Mouse (Mus musculus): Measurements from ENCODE around the gene Ddx58.

Ddx58 gene

GRCm38 (mm10) chr4:40239409-40240271 is at the start of gene Ddx58:
Gene Ddx58 (minus strand): TSS chr4:40239828.
- DNase-seq (ENCODE audit: low spot score), result peak; percentile 36

- no peak for DNase-seq (ENCODE audit: low spot score)
Observed at GRCm38 (mm10) chr4:40289046-40289445, 49.4 kb upstream of the Ddx58 start.

- DNase-seq (ENCODE audit: low spot score), result no peak
Observed at GRCm38 (mm10) chr4:40287415-40287814, 47.8 kb upstream of the Ddx58 start.

GRCm38 (mm10) chr4:40285582-40285981 is 46.0 kb upstream of the Ddx58 start:
- peak; percentile 35 for DNase-seq (ENCODE audit: low spot score)

- DNase-seq (ENCODE audit: low spot score), result peak; percentile 95
Observed at GRCm38 (mm10) chr4:40279276-40279900, 39.8 kb upstream of the Ddx58 start, which contains the start of gene Ndufb6. Gene Ndufb6 (minus strand): TSS chr4:40279421.

- no peak for DNase-seq (ENCODE audit: low spot score)
Observed at GRCm38 (mm10) chr4:40278880-40279275, 39.2 kb upstream of the Ddx58 start.

- DNase-seq (ENCODE audit: low spot score), result peak; percentile 93
Observed at GRCm38 (mm10) chr4:40269430-40270032, 29.9 kb upstream of the Ddx58 start, which contains the start of the genes Smim27 and Topors. Gene Smim27 (plus strand): TSS chr4:40269579. Gene Topors (minus strand): TSS chr4:40269850.

- DNase-seq (ENCODE audit: low spot score), result no peak
Observed at GRCm38 (mm10) chr4:40268835-40269234, 29.2 kb upstream of the Ddx58 start.

GRCm38 (mm10) chr4:40268204-40268813 is 28.7 kb upstream of the Ddx58 start:
- DNase-seq (ENCODE audit: low spot score), result peak; percentile 93

GRCm38 (mm10) chr4:40267681-40268080 is 28.1 kb upstream of the Ddx58 start:
- DNase-seq (ENCODE audit: low spot score), result no peak

GRCm38 (mm10) chr4:40264321-40264720 is 24.7 kb upstream of the Ddx58 start:
- no peak for DNase-seq (ENCODE audit: low spot score)

GRCm38 (mm10) chr4:40254385-40255103 is 14.9 kb upstream of the Ddx58 start:
- no peak for DNase-seq (ENCODE audit: low spot score)

GRCm38 (mm10) chr4:40253766-40254165 is 14.1 kb upstream of the Ddx58 start:
- no peak for DNase-seq (ENCODE audit: low spot score)

GRCm38 (mm10) chr4:40250984-40251383 is 11.4 kb upstream of the Ddx58 start:
- DNase-seq (ENCODE audit: low spot score), result no peak

- no peak for DNase-seq (ENCODE audit: low spot score)
Observed at GRCm38 (mm10) chr4:40244035-40244434, 4.4 kb upstream of the Ddx58 start.

GRCm38 (mm10) chr4:40243006-40243405 is 3.4 kb upstream of the Ddx58 start:
- no peak for DNase-seq (ENCODE audit: low spot score)

GRCm38 (mm10) chr4:40241928-40242327 is 2.3 kb upstream of the Ddx58 start:
- no peak for DNase-seq (ENCODE audit: low spot score)

- no peak for DNase-seq (ENCODE audit: low spot score)
Observed at GRCm38 (mm10) chr4:40240272-40240744, 680 bp upstream of the Ddx58 start.

GRCm38 (mm10) chr4:40238483-40239408 is 882 bp downstream of the Ddx58 start:
- peak; percentile 53 for DNase-seq (ENCODE audit: low spot score)

- no peak for DNase-seq (ENCODE audit: low spot score)
Observed at GRCm38 (mm10) chr4:40236829-40237228, 2.8 kb downstream of the Ddx58 start.

All from ovary, postnatal 36 days (tissue).